Mouse (Mus musculus) intestine, embryonic 15.5 days (tissue): ENCODE data around the gene Ankrd34a. TPM values are rescaled to one million over a fixed set of nuclear protein-coding genes. Genes with fewer than 3 reads are reported as not detected.

Source experiments
- ATAC-seq: fragments of 200-750 bp; cut with Nextera tagmentation; 2 replicates; pipeline ENCODE4 v1.8.0; 2017; ENCODE audit warnings: moderate TSS enrichment, moderate library complexity
- H3K27ac ChIP-seq: fragments of 300-500 bp; sonication (generic); 2 replicates; pipeline ENCODE4 v1.5.1; 2015; ENCODE audit warnings: mild to moderate bottlenecking, inconsistent platforms
- H3K27me3 ChIP-seq: fragments of 300-500 bp; sonication (generic); replicated peaks from 2 replicates; pipeline ENCODE4 v1.6.1; 2015; ENCODE audit warnings: inconsistent platforms
- H3K36me3 ChIP-seq: fragments of 300-500 bp; sonication (generic); 2 replicates; pipeline ENCODE4 v1.6.1; 2015; ENCODE audit warnings: inconsistent platforms
- H3K4me1 ChIP-seq: fragments of 300-500 bp; sonication (generic); replicated peaks from 2 replicates; pipeline ENCODE4 v1.6.1; 2015; ENCODE audit warnings: inconsistent platforms
- H3K4me2 ChIP-seq: fragments of 300-500 bp; sonication (generic); replicated peaks from 2 replicates; pipeline ENCODE4 v1.6.1; 2015; ENCODE audit warnings: mild to moderate bottlenecking, inconsistent platforms
- H3K4me3 ChIP-seq: fragments of 300-500 bp; sonication (generic); replicated peaks from 2 replicates; pipeline ENCODE4 v1.5.1; 2015; ENCODE audit warnings: inconsistent platforms
- H3K9ac ChIP-seq: fragments of 300-500 bp; sonication (generic); 2 replicates; pipeline ENCODE4 v1.6.1; 2015; ENCODE audit warnings: inconsistent platforms
- H3K9me3 ChIP-seq: fragments of 300-500 bp; sonication (generic); 2 replicates; pipeline ENCODE4 v1.6.1; 2016; ENCODE audit warnings: inconsistent platforms
- WGBS: fragments of 180-500 bp; shearing (Covaris S2); methylation state at CpG from one replicate; pipeline ENCODE4 v1.1.7; 2015; 5-methylcytosine and 5-hydroxymethylcytosine counted together
- polyA plus RNA-seq: library from polyadenylated mRNA; unstranded; fragments of >200 nt; fragmentation: Nextera tagmentation; extraction: Ambion mirVana; gene quantifications from 2 replicates; pipeline ENCODE4 v1.2.1, GENCODE M21; 2015

The Ankrd34a gene
- polyA plus RNA-seq, 1 experiment from 2014 or later, result 2.3 TPM

- H3K9ac ChIP-seq, result peak overlapping the region; percentile 99
- no peaks in the 10 kb centered on the region for H3K9me3 ChIP-seq
- H3K36me3 ChIP-seq, result peaks cover 23% of the 10 kb centered on the region; the same call in 1 of the 2 replicates
- H3K4me3 ChIP-seq, result peak overlapping the region; percentile 98
- H3K27me3 ChIP-seq, result no peaks in the 10 kb centered on the region
- H3K27ac ChIP-seq, result 0 out of 2 replicates have a peak overlapping the region, but pooled peaks have one; percentile 22
- H3K4me2 ChIP-seq, result peak overlapping the region; percentile 81
- ATAC-seq, result no peak
- peaks cover 15% of the 10 kb centered on the region for H3K4me1 ChIP-seq
- 68% methylated on average over 11 of the region's 11 CpGs for WGBS
Measured at GRCm38 (mm10) chr3:96636448-96636847, 40.0 kb downstream of the Ankrd34a start.

- H3K9ac ChIP-seq, result no peak overlapping the region
- H3K4me1 ChIP-seq, result peaks cover 15% of the 10 kb centered on the region
- ATAC-seq, result no peak
- no peak overlapping the region for H3K4me2 ChIP-seq
- WGBS, result 92% methylated on average over 1 of the region's 1 CpGs
- H3K9me3 ChIP-seq, result no peaks in the 10 kb centered on the region
- no peak overlapping the region for H3K4me3 ChIP-seq
- no peak overlapping the region for H3K27ac ChIP-seq
- H3K36me3 ChIP-seq, result peaks cover 18% of the 10 kb centered on the region
- no peaks in the 10 kb centered on the region for H3K27me3 ChIP-seq
Measured at GRCm38 (mm10) chr3:96639219-96639618, 42.8 kb downstream of the Ankrd34a start.

DNA sequence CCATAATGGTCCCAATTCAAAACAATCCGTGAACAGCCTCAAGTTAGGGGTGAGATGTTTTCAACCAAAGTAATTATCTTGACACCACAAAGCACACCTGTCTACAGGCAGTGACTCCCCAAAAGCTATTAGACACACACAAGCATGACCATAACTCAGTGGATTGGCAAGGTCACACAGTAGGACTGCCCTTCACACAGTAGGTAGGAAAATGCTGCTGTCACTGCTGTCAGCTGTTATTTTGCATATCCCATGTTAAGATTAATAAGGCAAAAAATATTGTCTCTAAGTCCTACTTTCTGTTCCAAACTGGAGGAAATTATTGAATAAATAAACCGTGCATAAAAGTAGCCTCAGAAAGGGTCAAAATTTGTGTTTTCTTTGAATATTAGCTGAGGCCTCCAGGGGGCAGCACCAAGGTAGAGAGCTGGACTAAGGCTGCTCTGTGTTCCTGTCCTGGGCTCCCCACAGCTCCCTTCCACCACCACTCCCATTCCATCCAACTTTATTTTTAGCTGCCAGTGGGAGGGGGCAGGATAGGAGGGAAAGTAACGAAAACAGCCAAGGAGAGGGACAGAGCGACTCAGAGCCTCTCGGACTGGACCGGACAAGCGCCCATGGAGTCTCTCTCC, 48.7 kb downstream of the Ankrd34a start, which contains the start of gene Itga10:
Gene Itga10, plus strand, starts transcription at position 567 of the 632 bp plus-strand sequence.
- H3K36me3 ChIP-seq, result peaks cover 17% of the 10 kb centered on the region
- H3K4me2 ChIP-seq, result no peak within 1 kb of the TSS
- no peak within 1 kb of the TSS for H3K9ac ChIP-seq
- H3K27me3 ChIP-seq, result no peaks in the 10 kb centered on the region
- H3K9me3 ChIP-seq, result no peaks in the 10 kb centered on the region
- 57% methylated on average over 7 of the region's 7 CpGs for WGBS
- ATAC-seq, result no peak
- no peaks in the 10 kb centered on the region for H3K4me1 ChIP-seq
- no peak within 1 kb of the TSS for H3K4me3 ChIP-seq
- H3K27ac ChIP-seq, result no peak within 1 kb of the TSS

GRCm38 (mm10) chr3:96647365-96647764, 50.9 kb downstream of the Ankrd34a start:
- H3K4me1 ChIP-seq, result no peaks in the 10 kb centered on the region
- no peak overlapping the region for H3K4me3 ChIP-seq
- no peak overlapping the region for H3K9ac ChIP-seq
- H3K9me3 ChIP-seq, result no peaks in the 10 kb centered on the region
- 81% methylated on average over 3 of the region's 3 CpGs for WGBS
- H3K27ac ChIP-seq, result no peak overlapping the region
- no peaks in the 10 kb centered on the region for H3K27me3 ChIP-seq
- ATAC-seq, result no peak
- peaks cover 13% of the 10 kb centered on the region for H3K36me3 ChIP-seq
- no peak overlapping the region for H3K4me2 ChIP-seq

Other genes with a start within 250 kb of the Ankrd34a start
- 0.14 and 0.20 TPM in 2 replicates for gene BC107364, start 144.3 kb upstream of the Ankrd34a start, polyA plus RNA-seq
- gene Hfe2, start 71.5 kb upstream of the Ankrd34a start, polyA plus RNA-seq, result 0.29 and 0.37 TPM in 2 replicates
- gene Txnip, start 38.7 kb upstream of the Ankrd34a start, polyA plus RNA-seq, result 136 and 146 TPM in 2 replicates
- 0.67 and 1.5 TPM in 2 replicates for gene Gm16253, start 19.7 kb upstream of the Ankrd34a start, polyA plus RNA-seq
- 26.5 and 31.3 TPM in 2 replicates for gene Polr3gl, start 2.5 kb upstream of the Ankrd34a start, polyA plus RNA-seq
- gene Lix1l, start 4.5 kb downstream of the Ankrd34a start, polyA plus RNA-seq, result 4.8 and 5.7 TPM in 2 replicates
- 113 and 118 TPM in 2 replicates for gene Rbm8a, start 33.3 kb downstream of the Ankrd34a start, polyA plus RNA-seq
- gene Pex11b, start 38.7 kb downstream of the Ankrd34a start, polyA plus RNA-seq, result 42.2 TPM in 2 replicates
- gene Gm42957, start 38.8 kb downstream of the Ankrd34a start, polyA plus RNA-seq, result 0.08 TPM in 1 of 2 replicates, not detected in the other
- gene Itga10, start 48.9 kb downstream of the Ankrd34a start, polyA plus RNA-seq, result 0.43 and 0.49 TPM in 2 replicates
- gene Ankrd35, start 73.5 kb downstream of the Ankrd34a start, polyA plus RNA-seq, result 0.48 and 0.49 TPM in 2 replicates
- 37.1 and 37.2 TPM in 2 replicates for gene Pias3, start 99.7 kb downstream of the Ankrd34a start, polyA plus RNA-seq
- 5.7 and 5.9 TPM in 2 replicates for gene Nudt17, start 111.9 kb downstream of the Ankrd34a start, polyA plus RNA-seq
- 36.5 and 39.3 TPM in 2 replicates for gene Polr3c, start 131.0 kb downstream of the Ankrd34a start, polyA plus RNA-seq
- 41.6 and 46.1 TPM in 2 replicates for gene Rnf115, start 131.0 kb downstream of the Ankrd34a start, polyA plus RNA-seq
- 16.0 and 19.9 TPM in 2 replicates for gene Pdzk1, start 232.6 kb downstream of the Ankrd34a start, polyA plus RNA-seq
- gene Cd160, start 232.7 kb downstream of the Ankrd34a start, polyA plus RNA-seq, result 1.1 and 1.4 TPM in 2 replicates